Mouse (Mus musculus) cerebral cortex, adult 2 months (tissue): ENCODE data around the gene Mical3.

Source experiments
- WGBS: fragments of 180-500 bp; shearing (Covaris S2); methylation state at CpG from one replicate; pipeline ENCODE4 v1.1.7; 2018; 5-methylcytosine and 5-hydroxymethylcytosine counted together

The Mical3 gene

GRCm38 (mm10) chr6:120932597-120932996 lies 198.2 kb downstream of the Mical3 start:
- 77% methylated on average over 12 of the region's 12 CpGs for whole genome bisulfite sequencing

GRCm38 (mm10) chr6:120930450-120931306 lies 200.1 kb downstream of the Mical3 start:
- 90% methylated on average over 6 of the region's 6 CpGs for WGBS

DNA sequence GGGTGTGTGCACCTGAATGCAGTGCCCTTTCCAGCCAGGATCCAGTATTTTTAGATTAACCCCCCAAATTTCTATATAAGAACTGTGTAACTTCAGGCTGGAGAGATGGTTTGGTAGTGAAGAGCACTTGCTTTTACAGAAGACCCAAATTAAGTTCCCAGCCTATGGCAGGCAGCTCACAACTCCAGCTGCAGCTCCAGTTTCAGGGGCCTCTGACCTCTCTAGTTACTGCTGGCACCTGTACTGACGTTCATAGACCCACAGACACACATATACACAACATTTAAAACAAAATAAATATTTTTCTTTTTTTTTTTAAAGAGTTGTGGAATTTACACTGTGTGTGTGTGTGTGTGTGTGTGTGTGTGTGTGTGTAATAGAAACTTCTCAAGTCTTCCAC lies 201.4 kb downstream of the Mical3 start:
- WGBS, result 72% methylated on average over 1 of the region's 1 CpGs

DNA sequence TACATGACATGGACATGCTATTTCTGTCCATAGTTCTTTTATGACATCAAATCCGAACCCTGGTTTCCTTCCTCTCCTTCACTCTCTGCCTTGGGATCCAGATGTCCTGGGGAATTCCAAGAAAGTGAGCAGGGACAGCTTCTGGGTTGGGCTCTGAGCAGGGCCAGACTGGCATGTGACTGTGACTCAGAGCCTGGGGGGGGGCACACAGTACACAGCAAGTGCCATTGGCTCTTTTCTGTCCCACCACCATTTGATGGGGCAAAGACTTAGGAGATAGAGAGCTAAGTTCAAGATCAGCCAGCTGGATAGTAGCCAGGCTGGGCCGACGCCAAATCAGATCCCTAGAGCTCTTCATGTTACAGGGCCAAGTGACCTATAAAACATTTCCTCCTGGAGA lies 203.0 kb downstream of the Mical3 start:
- 41% methylated on average over 3 of the region's 3 CpGs for WGBS

DNA sequence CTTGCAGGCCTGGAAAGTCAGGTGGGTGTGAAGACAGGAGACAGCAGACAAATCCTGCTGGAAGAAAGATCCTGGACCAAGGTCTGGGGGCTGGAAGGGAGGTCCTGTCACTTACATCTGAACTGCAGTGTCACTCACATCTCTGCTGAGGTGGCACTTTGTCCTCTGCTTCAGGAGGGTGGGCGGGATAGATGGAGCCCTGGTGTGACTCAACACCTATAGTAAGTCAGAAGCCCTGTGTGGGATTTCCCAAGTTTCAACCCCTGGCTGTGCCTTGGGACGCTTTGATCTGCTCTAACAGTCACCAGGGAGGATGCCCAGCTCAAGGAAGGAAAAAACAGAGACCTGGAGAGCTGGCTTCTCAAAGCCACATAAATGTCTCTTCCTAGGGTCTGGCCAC lies 203.9 kb downstream of the Mical3 start:
- WGBS, result 59% methylated on average over 2 of the region's 2 CpGs

- 56% methylated on average over 2 of the region's 2 CpGs for WGBS
These were observed 205.9 kb downstream of the Mical3 start for GRCm38 (mm10) chr6:120924791-120925321.

DNA sequence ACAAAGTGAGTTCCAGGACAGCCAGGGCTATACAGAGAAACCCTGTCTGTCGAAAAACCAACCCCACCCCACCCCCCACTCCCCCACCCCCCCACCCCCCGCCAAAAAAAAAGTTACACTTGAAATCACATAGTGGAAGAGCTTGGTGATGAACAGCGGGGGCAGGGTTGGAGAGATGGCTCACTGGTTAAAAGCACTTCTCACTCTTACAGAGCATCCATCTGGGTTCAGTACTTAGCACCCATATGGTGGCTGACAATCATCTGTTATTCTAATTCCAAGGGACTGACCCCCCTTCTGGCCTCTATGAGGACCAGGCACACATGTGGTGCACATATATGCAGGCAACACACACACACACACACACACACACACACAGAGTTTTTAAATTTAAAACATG lies 212.8 kb downstream of the Mical3 start:
- 50% methylated on average over 3 of the region's 3 CpGs for WGBS

GRCm38 (mm10) chr6:120916972-120917881 lies 213.6 kb downstream of the Mical3 start:
- WGBS, result 14% methylated on average over 13 of the region's 14 CpGs

DNA sequence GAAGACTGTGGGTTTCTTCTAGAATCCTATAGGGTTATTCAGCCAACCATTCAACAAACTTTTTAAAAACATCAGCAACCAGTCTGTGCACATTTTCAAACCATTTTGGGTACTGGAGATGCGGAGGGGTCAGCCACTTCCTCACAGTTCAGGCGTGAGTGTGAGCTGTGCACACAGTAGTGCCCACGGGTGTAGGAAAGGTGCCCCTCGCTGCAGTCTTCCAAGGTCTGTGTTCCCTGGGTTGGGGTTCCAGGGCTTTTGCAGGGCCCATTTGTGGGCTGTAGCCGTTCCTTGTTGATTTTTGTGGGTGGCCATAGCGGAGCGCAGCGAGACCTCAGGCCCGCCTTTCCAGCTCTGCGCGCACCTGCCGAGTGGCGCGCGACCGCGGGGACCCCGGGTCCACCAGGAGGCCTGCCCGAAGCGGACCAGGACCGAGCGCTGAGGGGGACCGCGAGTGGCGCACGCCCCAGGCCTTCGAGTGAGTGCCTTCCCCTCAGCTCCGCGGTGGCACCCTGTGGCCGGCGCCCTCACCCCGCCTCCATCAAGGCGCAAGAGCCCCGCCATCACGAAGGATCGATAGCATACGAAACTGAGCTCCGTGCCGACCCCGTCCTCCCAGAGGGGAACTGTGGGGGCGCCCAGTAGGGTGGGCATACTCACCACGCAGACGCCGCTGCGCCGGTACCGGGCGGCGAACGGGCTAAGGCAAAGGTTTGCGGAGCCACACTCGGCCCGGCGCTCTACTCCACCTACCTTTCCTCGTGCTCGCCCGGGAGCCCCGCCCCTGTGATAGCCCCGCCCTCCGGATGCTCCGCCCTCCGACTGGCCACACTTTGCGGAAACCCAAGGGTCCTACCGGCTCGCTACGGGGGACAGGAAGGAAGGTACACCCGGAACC lies 214.5 kb downstream of the Mical3 start, which contains the start of gene Bid:
Gene Bid, minus strand, starts transcription at position 780 of the 898 bp plus-strand sequence.
- 3% methylated on average over 66 of the region's 67 CpGs for WGBS

DNA sequence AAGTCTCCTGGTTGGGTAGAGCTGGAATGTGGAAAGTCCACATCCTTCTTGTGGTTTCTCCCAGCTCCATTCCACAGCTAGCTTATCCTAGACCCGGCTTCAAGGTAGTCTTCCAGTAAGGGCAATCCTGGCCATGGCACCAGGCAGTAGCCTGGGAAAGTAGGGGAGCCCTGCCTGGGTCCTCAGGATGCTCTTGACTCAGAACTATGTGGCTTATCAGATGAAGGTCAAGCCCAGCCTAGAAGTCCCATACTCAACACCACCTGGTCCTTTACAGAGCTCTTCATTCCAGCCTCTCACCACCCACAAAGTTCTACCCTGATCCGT lies 215.2 kb downstream of the Mical3 start:
- 49% methylated on average over 2 of the region's 2 CpGs for WGBS

- 42% methylated on average over 9 of the region's 9 CpGs for WGBS
These were observed 215.7 kb downstream of the Mical3 start for GRCm38 (mm10) chr6:120914911-120915648.

GRCm38 (mm10) chr6:120914533-120914910 lies 216.3 kb downstream of the Mical3 start:
- WGBS, result 75% methylated on average over 4 of the region's 4 CpGs

GRCm38 (mm10) chr6:120913783-120914182 lies 217.0 kb downstream of the Mical3 start:
- 89% methylated on average over 8 of the region's 8 CpGs for WGBS

- WGBS, result 86% methylated on average over 2 of the region's 2 CpGs
These were observed 217.9 kb downstream of the Mical3 start for GRCm38 (mm10) chr6:120912931-120913330.

DNA sequence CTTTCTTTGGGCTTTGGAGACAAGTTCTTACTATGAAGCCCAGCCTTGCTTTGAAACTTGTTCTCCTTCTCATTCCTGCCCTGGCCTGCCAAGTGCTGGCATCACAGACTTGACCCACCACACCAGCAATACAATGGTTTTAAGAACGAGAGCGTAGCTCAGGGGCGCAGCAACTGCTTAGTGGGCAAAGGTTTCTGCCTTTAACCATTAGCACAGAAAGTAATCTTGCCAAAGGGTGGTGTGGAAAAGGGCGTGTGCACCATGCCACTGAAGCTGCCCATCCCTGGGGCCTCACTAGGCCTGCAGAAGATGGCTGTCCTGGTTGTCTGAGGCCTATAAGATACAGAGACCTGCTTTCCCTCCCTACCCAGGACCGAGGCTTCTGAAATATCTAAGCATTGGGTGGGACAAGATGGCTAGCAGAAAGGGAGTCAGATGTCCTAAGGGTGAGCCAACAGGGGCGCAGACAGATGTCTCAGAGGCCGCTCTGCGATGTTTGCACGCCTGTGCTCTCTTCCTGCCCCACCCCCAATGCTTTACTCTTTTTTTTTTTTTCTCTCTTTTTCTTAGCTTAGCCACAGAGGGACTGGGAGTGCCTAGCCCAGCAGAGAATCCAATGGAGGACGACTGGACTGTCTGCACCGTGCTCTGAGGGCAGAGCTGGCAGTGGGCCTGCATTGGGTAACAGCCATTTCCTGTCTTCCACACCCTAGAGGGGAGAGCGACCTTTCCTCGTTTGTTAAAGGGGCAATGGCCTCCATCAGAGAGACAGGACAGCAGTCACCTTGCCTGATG lies 219.4 kb downstream of the Mical3 start:
- WGBS, result 70% methylated on average over 13 of the region's 13 CpGs

DNA sequence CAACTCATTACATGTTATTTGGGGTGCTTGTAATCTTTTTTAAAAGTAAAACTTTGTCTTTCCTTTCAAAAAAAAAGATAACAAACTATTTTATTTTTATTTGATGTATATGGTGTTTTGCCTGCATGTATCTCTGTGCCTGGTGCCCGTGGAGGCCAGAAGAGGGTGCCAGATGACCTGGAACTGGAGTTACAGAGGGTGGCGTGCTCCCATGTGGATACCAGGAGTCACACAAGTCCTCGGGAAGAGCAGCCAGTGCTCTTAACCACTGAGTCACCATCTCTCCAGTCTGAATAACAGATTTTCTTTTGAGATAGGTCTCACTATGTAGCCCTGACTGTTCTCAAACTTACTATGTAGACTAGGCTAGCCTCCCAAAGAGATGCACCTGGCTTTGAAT lies 221.3 kb downstream of the Mical3 start:
- 87% methylated on average over 3 of the region's 3 CpGs for WGBS

DNA sequence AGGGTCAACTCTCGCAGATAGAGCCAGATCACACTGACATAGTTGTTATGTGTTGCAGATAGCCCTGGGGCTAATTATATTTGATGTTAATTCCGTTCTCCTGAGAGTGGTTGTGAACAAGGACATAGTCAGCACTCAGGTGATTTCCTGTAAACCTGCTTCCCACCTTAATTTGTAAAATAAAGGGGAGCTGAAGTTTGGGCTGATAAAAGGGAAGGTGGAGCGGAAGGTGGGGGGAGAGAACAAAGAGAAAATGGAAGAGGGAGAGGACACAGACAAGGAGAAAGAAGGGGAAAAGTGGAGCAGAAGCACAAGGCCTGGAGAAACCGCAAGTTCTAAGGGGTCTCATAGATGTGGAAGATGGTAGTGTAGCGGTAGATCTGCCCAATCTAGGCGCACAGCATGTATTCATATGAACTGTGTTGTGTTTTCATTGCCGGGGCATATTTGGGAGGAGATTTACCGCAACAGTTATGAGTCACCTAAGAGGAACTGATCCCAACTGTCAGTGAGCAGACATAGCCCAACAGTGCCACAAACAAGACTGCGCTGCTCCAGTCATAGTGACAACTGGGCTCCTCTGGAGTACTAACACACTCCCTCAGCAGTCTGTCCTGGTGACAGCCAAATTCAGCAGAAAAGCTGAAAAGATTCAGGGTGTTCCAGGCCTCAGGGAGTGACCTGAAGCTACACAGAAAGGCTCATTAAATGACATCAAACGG lies 222.8 kb downstream of the Mical3 start:
- WGBS, result 90% methylated on average over 10 of the region's 10 CpGs

- 95% methylated on average over 6 of the region's 6 CpGs for WGBS
These were observed 224.3 kb downstream of the Mical3 start for GRCm38 (mm10) chr6:120906521-120906920.

DNA sequence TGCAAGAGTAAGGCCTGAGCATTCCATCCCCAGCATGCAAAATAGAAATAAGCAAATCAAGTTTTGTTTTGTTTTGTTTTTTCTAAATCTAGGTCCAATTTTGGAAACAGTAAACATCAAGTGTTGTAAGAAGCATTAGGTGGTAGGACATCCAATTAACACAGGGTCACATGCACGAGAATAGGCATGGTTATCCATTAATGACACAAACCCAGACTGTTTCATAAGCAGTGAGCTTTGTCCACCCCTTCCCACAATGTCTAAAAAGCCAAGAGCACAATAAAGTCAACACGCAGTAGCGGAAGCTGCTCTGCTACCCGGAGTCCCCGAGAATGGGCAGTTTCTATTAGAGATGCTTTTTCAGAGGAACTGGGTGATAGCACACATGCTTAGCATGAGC lies 225.7 kb downstream of the Mical3 start:
- 80% methylated on average over 5 of the region's 5 CpGs for WGBS
